11 mouse cellular contexts compared by ENCODE assay signal in genomic region chr13:71958651-71959050, GRCm38 (mm10). TPM values are rescaled to one million over a fixed set of nuclear protein-coding genes. Genes with fewer than 3 reads are reported as not detected.
A peak's percentile ranks its signal among the peaks of the same experiment; 100 is the strongest.
DNase-seq lines count a peak whose midpoint lies in the region; ATAC-seq and TF ChIP-seq lines count a peak whose summit lies in the region.
"Had no signal": no experiment of that assay in that cellular context is flagged by ENCODE, and none has a peak within 500 bp of the region (broad histone marks: within the 10 kb centered on the region; RNA-seq: fewer than 3 reads in every experiment).

No protein-coding gene starts in this region.

- peak overlapping the region; percentile 7; the same call in 1 of the 2 replicates for H3K4me3 ChIP-seq in kidney, embryonic 14.5 days (ENCODE audit: low read length)
- peak overlapping the region; percentile 56 for H3K4me3 ChIP-seq in hindbrain, embryonic 16.5 days (ENCODE audit: low read length)
- peak overlapping the region; percentile 74 for H3K4me3 ChIP-seq in midbrain, postnatal 0 days (ENCODE audit: low read depth, low read length)

- no peak for ATAC-seq in kidney, embryonic 14.5 days (ENCODE audit: low FRiP score, low TSS enrichment)
- no peak for ATAC-seq in hindbrain, embryonic 16.5 days
- no peak for ATAC-seq in midbrain, postnatal 0 days (ENCODE audit: low FRiP score)

- H3K27me3 ChIP-seq in kidney, embryonic 14.5 days (ENCODE audit: control insufficient read depth, insufficient read depth, low read length), result peaks cover 95% of the 10 kb centered on the region
- peaks cover 7% of the 10 kb centered on the region for H3K27me3 ChIP-seq in hindbrain, embryonic 16.5 days (replicated peaks; ENCODE audit: control insufficient read depth, insufficient read depth, low read length)
- H3K27me3 ChIP-seq in midbrain, postnatal 0 days (ENCODE audit: insufficient read depth, low read length), result no peaks in the 10 kb centered on the region; the same call in 1 of the 2 replicates

- H3K9ac ChIP-seq in kidney, embryonic 14.5 days (ENCODE audit: low read depth, low read length), result no peak overlapping the region
- peak overlapping the region; percentile 59 for H3K9ac ChIP-seq in hindbrain, embryonic 16.5 days (ENCODE audit: low read depth, low read length)
- peak overlapping the region; percentile 87 for H3K9ac ChIP-seq in midbrain, postnatal 0 days (replicated peaks; ENCODE audit: low read length, poor library complexity, severe bottlenecking)

- WGBS in kidney, embryonic 14.5 days, result under 1% methylated on average over 16 of the region's 16 CpGs
- WGBS in hindbrain, embryonic 16.5 days, result 6% methylated on average over 16 of the region's 16 CpGs
- WGBS in midbrain, postnatal 0 days, result 9% methylated on average over 16 of the region's 16 CpGs

- no peaks in the 10 kb centered on the region for H3K36me3 ChIP-seq in kidney, embryonic 14.5 days (ENCODE audit: control insufficient read depth, insufficient read depth, low read length)
- no peaks in the 10 kb centered on the region for H3K36me3 ChIP-seq in hindbrain, embryonic 16.5 days (ENCODE audit: control insufficient read depth, insufficient read depth, low read length)
- no peaks in the 10 kb centered on the region for H3K36me3 ChIP-seq in midbrain, postnatal 0 days (ENCODE audit: insufficient read depth, low read length)

- DNase-seq in kidney, adult 8-10 months, result no peak
- DNase-seq in embryo, embryonic 9.5 days (ENCODE audit: extremely low spot score), result peak; percentile 63
- no peak for DNase-seq in midbrain, postnatal 0 days (ENCODE audit: low spot score)
- no peak for DNase-seq in adrenal gland, postnatal 25 days
- no peak for DNase-seq in layer of hippocampus, postnatal 14 days (ENCODE audit: low spot score in 2 of 2)
- DNase-seq in thymus, adult 18-20 months, result no peak
- DNase-seq: cerebellum, postnatal 25 days; right cerebral cortex, postnatal 25 days had no signal

- no peak overlapping the region for H3K27ac ChIP-seq in kidney, embryonic 14.5 days (ENCODE audit: low read depth, low read length)
- peak overlapping the region; percentile 69; the same call in 1 of the 2 replicates for H3K27ac ChIP-seq in hindbrain, embryonic 16.5 days (ENCODE audit: low read depth, low read length)
- peak overlapping the region; percentile 75 for H3K27ac ChIP-seq in midbrain, postnatal 0 days (ENCODE audit: low read depth, low read length)

- no peaks in the 10 kb centered on the region for H3K9me3 ChIP-seq in kidney, embryonic 14.5 days (ENCODE audit: control insufficient read depth, low read length)
- H3K9me3 ChIP-seq in hindbrain, embryonic 16.5 days (ENCODE audit: control insufficient read depth, low read length), result no peaks in the 10 kb centered on the region
- H3K9me3 ChIP-seq in midbrain, postnatal 0 days (ENCODE audit: low read length), result no peaks in the 10 kb centered on the region

- TF ChIP-seq CTCF in midbrain, postnatal 0 days (IDR thresholded peaks at IDR 0.05), result no peak

- H3K4me2 ChIP-seq in kidney, embryonic 14.5 days (replicated peaks; ENCODE audit: low read depth, low read length), result no peak overlapping the region
- peak overlapping the region; percentile 59 for H3K4me2 ChIP-seq in hindbrain, embryonic 16.5 days (ENCODE audit: low read length)
- peak overlapping the region; percentile 66 for H3K4me2 ChIP-seq in midbrain, postnatal 0 days (ENCODE audit: low read depth, low read length, poor library complexity, severe bottlenecking)

- H3K4me1 ChIP-seq in kidney, embryonic 14.5 days (ENCODE audit: control insufficient read depth, insufficient read depth, low read length), result peaks cover 10% of the 10 kb centered on the region; the same call in 1 of the 2 replicates
- H3K4me1 ChIP-seq in hindbrain, embryonic 16.5 days (ENCODE audit: control insufficient read depth, insufficient read depth, low read depth, low read length), result peaks cover 13% of the 10 kb centered on the region
- H3K4me1 ChIP-seq in midbrain, postnatal 0 days (ENCODE audit: insufficient read depth, low read length), result no peaks in the 10 kb centered on the region

RNA-seq across cellular contexts. Expression of gene Irx1, which starts 4.9 kb away (rescaled TPM):
- 2.1 and 3.5 TPM in 2 replicates for polyA plus RNA-seq in kidney, embryonic 14.5 days (2014; fragmentation: Nextera tagmentation; extraction: Ambion mirVana)
- polyA plus RNA-seq in hindbrain, embryonic 16.5 days (2015; fragmentation: Nextera tagmentation; extraction: Ambion mirVana), result 4.1 and 5.7 TPM in 2 replicates
- total RNA-seq in midbrain, postnatal 0 days (2014; rRNA removed), result 93.0 and 96.1 TPM in 2 replicates
- polyA plus RNA-seq in midbrain, postnatal 0 days (2015; fragmentation: Nextera tagmentation; extraction: Ambion mirVana), result 8.3 and 9.1 TPM in 2 replicates
- total RNA-seq in adrenal gland, postnatal 25 days (2021), result not detected in 2 replicates
- total RNA-seq in layer of hippocampus, postnatal 14 days (2021), result 1 to 10 TPM in 1 of 2 experiments, under 1 TPM in 1; 0.74 to 1.3 TPM
- polyA plus RNA-seq: intestine, embryonic 14.5 days had no signal

Comparison
In these comparisons a context has a peak if more than half of its experiments do, and no peak if none do; other contexts are left out.
1. H3K4me3 ChIP-seq: peak in every context shown above with its lines; median percentile 74 in midbrain, postnatal 0 days; 56 in hindbrain, embryonic 16.5 days; 7 in kidney, embryonic 14.5 days.
2. RNA of gene Irx1, which starts 4.9 kb away (total RNA-seq): 93.0 to 96.1 TPM in midbrain, postnatal 0 days; 0.74 to 1.3 TPM in layer of hippocampus, postnatal 14 days and not detected in adrenal gland, postnatal 25 days; every median in the first group is over 10 times any median in the second.